Mouse (Mus musculus) midbrain, embryonic 13.5 days (tissue): ENCODE data around the gene Xylt1. TPM values are rescaled to one million over a fixed set of nuclear protein-coding genes. Genes with fewer than 3 reads are reported as not detected.

ENCODE experiments used
- ATAC-seq: fragments of 200-750 bp; cut with Nextera tagmentation; 2 replicates; pipeline ENCODE4 v1.8.0; 2017; ENCODE audit warnings: mild to moderate bottlenecking, moderate TSS enrichment, moderate library complexity
- H3K27ac ChIP-seq: fragments of 300-500 bp; sonication (generic); 2 replicates; pipeline ENCODE4 v1.5.1; 2015; ENCODE audit warnings: inconsistent platforms, mild to moderate bottlenecking, moderate library complexity
- H3K27me3 ChIP-seq: fragments of 300-500 bp; sonication (generic); 2 replicates; pipeline ENCODE4 v1.6.1; 2015; ENCODE audit warnings: mild to moderate bottlenecking, inconsistent platforms
- H3K36me3 ChIP-seq: fragments of 300-500 bp; sonication (generic); 2 replicates; pipeline ENCODE4 v1.6.1; 2015; ENCODE audit warnings: mild to moderate bottlenecking, inconsistent platforms
- H3K4me1 ChIP-seq: fragments of 300-500 bp; sonication (generic); replicated peaks from 2 replicates; pipeline ENCODE4 v1.6.1; 2015; ENCODE audit warnings: inconsistent platforms
- H3K4me2 ChIP-seq: fragments of 300-500 bp; sonication (generic); replicated peaks from 2 replicates; pipeline ENCODE4 v1.6.1; 2015; ENCODE audit warnings: moderate library complexity, mild to moderate bottlenecking, inconsistent platforms
- H3K4me3 ChIP-seq: fragments of 300-500 bp; sonication (generic); replicated peaks from 2 replicates; pipeline ENCODE4 v1.5.1; 2015; ENCODE audit warnings: mild to moderate bottlenecking, inconsistent platforms
- H3K9ac ChIP-seq: fragments of 300-500 bp; sonication (generic); replicated peaks from 2 replicates; pipeline ENCODE4 v1.6.1; 2015; ENCODE audit warnings: mild to moderate bottlenecking, inconsistent platforms
- H3K9me3 ChIP-seq: fragments of 300-500 bp; sonication (generic); 2 replicates; pipeline ENCODE4 v1.6.1; 2016; ENCODE audit warnings: mild to moderate bottlenecking, inconsistent platforms
- WGBS: fragments of 180-500 bp; shearing (Covaris S2); methylation state at CpG from one replicate; pipeline ENCODE4 v1.1.7; 2015; 5-methylcytosine and 5-hydroxymethylcytosine counted together
- polyA plus RNA-seq: library from polyadenylated mRNA; unstranded; fragments of >200 nt; fragmentation: Nextera tagmentation; extraction: Ambion mirVana; gene quantifications from 2 replicates; pipeline ENCODE4 v1.2.1, GENCODE M21; 2015

Gene Xylt1
- polyA plus RNA-seq, 1 experiment from 2014 or later, result 1.7 TPM

GRCm38 (mm10) chr7:117490500-117491205 lies 109.9 kb downstream of the Xylt1 start:
- no peaks in the 10 kb centered on the region for H3K9me3 ChIP-seq
- H3K36me3 ChIP-seq, result no peaks in the 10 kb centered on the region
- WGBS, result 67% methylated on average over 9 of the region's 9 CpGs
- no peak overlapping the region for H3K4me3 ChIP-seq
- peaks cover 6% of the 10 kb centered on the region; the same call in 1 of the 2 replicates for H3K4me1 ChIP-seq
- ATAC-seq, result no peak
- H3K27me3 ChIP-seq, result no peaks in the 10 kb centered on the region
- no peak overlapping the region for H3K27ac ChIP-seq
- H3K4me2 ChIP-seq, result no peak overlapping the region
- no peak overlapping the region for H3K9ac ChIP-seq

- Histone ChIP-seq H3K9ac (no peak overlapping the region), H3K4me3 (no peak overlapping the region), H3K36me3 (no peaks in the 10 kb centered on the region), H3K9me3 (no peaks in the 10 kb centered on the region), H3K4me1 (peaks cover 6% of the 10 kb centered on the region; the same call in 1 of the 2 replicates), H3K27ac (no peak overlapping the region), H3K4me2 (no peak overlapping the region), H3K27me3 (no peaks in the 10 kb centered on the region)
- no peak for ATAC-seq
- 85% methylated on average over 5 of the region's 5 CpGs for WGBS
These were observed 110.7 kb downstream of the Xylt1 start for GRCm38 (mm10) chr7:117491495-117491894.

- Histone ChIP-seq H3K27ac (no peak overlapping the region), H3K9ac (no peak overlapping the region), H3K4me1 (peaks cover 6% of the 10 kb centered on the region; the same call in 1 of the 2 replicates), H3K4me3 (no peak overlapping the region), H3K4me2 (no peak overlapping the region), H3K27me3 (no peaks in the 10 kb centered on the region), H3K36me3 (no peaks in the 10 kb centered on the region), H3K9me3 (no peaks in the 10 kb centered on the region)
- ATAC-seq, result no peak
- WGBS, result 94% methylated on average over 6 of the region's 6 CpGs
These were observed 113.4 kb downstream of the Xylt1 start for GRCm38 (mm10) chr7:117494210-117494609.

DNA sequence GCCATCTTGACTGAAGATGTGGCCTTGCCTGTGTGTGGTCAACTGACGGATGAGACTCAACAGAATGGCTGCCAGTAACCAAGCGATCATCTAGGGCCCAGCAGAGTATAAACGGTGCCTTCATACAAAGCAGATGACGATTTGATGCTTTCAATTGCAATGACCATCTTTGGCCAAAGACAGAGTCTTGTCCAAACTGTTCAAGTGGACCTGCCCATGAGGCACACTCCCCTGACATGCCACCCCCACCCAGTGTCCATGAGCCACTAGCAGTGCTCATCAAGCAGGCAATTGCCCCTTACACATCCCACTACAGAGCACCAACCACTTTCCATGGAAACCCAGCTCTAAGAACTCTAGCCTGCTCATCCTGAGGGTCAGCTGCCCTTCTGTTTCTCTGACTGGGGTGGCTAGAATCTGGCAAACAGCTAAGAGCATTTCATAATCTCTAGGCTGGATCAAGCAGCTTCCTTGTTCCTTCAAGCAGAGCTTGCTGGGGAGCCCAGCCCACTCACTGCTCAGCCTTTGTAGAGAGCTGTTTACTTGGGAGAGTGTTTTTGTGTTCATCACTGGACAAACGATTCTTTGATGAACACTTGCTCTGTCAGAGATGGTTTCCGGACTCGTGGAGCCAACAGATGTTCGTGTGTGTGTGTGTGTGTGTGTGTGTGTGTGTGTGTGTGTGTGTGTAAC lies 114.0 kb downstream of the Xylt1 start:
- H3K9ac ChIP-seq, result no peak overlapping the region
- no peaks in the 10 kb centered on the region for H3K36me3 ChIP-seq
- no peaks in the 10 kb centered on the region for H3K9me3 ChIP-seq
- no peaks in the 10 kb centered on the region for H3K27me3 ChIP-seq
- WGBS, result 84% methylated on average over 8 of the region's 8 CpGs
- H3K4me2 ChIP-seq, result no peak overlapping the region
- no peak overlapping the region for H3K27ac ChIP-seq
- H3K4me3 ChIP-seq, result no peak overlapping the region
- no peak for ATAC-seq
- H3K4me1 ChIP-seq, result peaks cover 6% of the 10 kb centered on the region; the same call in 1 of the 2 replicates

GRCm38 (mm10) chr7:117495751-117496150 lies 115.0 kb downstream of the Xylt1 start:
- ATAC-seq, result no peak
- 65% methylated on average over 8 of the region's 8 CpGs for WGBS
- H3K4me2 ChIP-seq, result no peak overlapping the region
- no peaks in the 10 kb centered on the region for H3K36me3 ChIP-seq
- H3K9me3 ChIP-seq, result no peaks in the 10 kb centered on the region
- no peak overlapping the region for H3K9ac ChIP-seq
- peaks cover 3% of the 10 kb centered on the region; the same call in 1 of the 2 replicates for H3K4me1 ChIP-seq
- no peak overlapping the region for H3K27ac ChIP-seq
- H3K4me3 ChIP-seq, result no peak overlapping the region
- H3K27me3 ChIP-seq, result no peaks in the 10 kb centered on the region

DNA sequence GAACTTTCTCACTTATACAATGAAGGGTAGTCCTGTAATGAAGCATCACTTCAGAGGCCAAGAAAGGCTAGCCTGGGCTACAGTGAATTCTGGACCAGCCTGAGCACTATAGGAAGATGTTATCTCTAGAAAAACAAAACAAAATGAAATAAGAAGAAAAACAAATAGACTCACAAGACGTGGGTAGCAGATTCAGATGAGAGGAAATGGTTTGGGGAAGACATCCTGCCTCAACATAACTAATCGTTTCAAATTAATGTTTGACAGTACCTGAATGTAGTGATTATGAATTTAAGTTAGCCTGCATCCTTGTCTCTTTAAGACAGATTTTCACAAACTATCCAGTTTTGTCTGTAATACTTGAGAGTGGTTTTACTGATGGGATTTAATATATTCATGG lies 117.4 kb downstream of the Xylt1 start:
- H3K4me2 ChIP-seq, result no peak overlapping the region
- ATAC-seq, result no peak
- no peak overlapping the region for H3K4me3 ChIP-seq
- no peak overlapping the region for H3K27ac ChIP-seq
- H3K36me3 ChIP-seq, result no peaks in the 10 kb centered on the region
- H3K9ac ChIP-seq, result no peak overlapping the region
- no peaks in the 10 kb centered on the region for H3K4me1 ChIP-seq
- WGBS, result 82% methylated on average over 2 of the region's 2 CpGs
- no peaks in the 10 kb centered on the region for H3K27me3 ChIP-seq
- 0 out of 2 replicates have a peak, but pooled peaks cover 2% of the 10 kb centered on the region for H3K9me3 ChIP-seq

DNA sequence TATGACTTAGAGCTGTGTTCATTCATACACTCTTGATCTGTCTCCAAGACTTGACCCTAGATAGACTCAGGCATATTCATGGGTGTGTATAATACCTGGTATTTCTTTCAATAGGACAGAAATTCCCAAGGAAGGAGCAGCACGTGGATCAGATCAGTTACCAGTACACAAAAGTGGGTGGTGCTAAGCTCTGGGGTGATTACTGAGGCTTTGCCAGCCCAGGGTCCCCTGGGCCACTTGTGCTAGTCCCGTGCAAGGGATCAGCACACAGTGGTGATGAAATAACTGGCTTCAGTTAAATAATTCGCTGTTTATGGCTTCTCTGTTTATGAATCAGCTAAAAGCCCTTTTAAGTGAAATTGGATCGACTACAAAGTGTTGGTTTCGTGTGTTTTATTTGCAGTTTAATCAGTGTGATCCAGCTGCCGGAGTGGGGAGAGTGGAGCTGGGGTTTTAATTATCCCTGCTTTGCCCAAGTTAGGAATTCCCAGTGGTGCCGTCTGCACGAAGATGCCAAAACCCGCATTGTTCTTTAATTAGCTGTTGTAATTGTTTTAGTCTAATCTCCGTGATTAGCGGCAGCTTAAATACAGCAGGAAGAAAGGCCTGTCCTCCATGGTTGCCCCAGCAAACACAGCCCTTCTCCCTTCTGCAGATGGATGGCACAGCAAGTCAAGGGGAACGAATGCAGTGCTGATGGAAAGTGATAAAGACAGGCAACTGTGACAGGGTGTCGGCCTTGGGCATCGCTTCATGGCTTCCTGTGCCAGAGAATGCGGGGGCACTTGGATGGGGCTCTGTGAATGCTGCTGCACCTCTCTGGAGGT lies 120.8 kb downstream of the Xylt1 start:
- no peak overlapping the region for H3K4me3 ChIP-seq
- H3K4me1 ChIP-seq, result no peaks in the 10 kb centered on the region
- H3K27me3 ChIP-seq, result no peaks in the 10 kb centered on the region
- H3K4me2 ChIP-seq, result no peak overlapping the region
- no peak overlapping the region for H3K9ac ChIP-seq
- H3K36me3 ChIP-seq, result no peaks in the 10 kb centered on the region
- ATAC-seq, result peak; percentile 66; the same call in 1 of the 2 replicates
- H3K27ac ChIP-seq, result no peak overlapping the region
- 62% methylated on average over 15 of the region's 15 CpGs for WGBS
- H3K9me3 ChIP-seq, result 0 out of 2 replicates have a peak, but pooled peaks cover 2% of the 10 kb centered on the region

DNA sequence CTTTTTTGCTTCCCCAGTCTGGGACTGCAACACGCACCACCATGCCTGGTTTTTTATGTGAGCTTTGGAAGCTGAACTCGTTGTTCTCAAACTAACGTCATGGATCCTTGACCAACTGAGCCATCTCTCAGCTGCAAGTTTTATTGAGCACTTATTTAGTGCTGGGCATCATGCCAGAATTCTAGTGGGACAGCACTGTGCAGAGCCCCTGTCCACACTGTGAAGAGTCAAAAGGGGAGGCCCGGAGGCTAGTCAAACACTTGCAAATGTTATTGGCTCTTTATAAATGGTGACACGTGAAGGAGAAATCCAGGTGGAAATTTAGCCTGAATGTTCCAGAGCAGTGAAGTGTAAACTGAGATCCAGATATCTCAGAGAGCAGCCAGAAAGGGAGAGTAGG lies 121.6 kb downstream of the Xylt1 start:
- Histone ChIP-seq H3K9ac (no peak overlapping the region), H3K9me3 (0 out of 2 replicates have a peak, but pooled peaks cover 2% of the 10 kb centered on the region), H3K27ac (no peak overlapping the region), H3K27me3 (no peaks in the 10 kb centered on the region), H3K4me1 (no peaks in the 10 kb centered on the region), H3K4me3 (no peak overlapping the region), H3K36me3 (no peaks in the 10 kb centered on the region), H3K4me2 (no peak overlapping the region)
- WGBS, result 87% methylated on average over 5 of the region's 5 CpGs
- ATAC-seq, result no peak

DNA sequence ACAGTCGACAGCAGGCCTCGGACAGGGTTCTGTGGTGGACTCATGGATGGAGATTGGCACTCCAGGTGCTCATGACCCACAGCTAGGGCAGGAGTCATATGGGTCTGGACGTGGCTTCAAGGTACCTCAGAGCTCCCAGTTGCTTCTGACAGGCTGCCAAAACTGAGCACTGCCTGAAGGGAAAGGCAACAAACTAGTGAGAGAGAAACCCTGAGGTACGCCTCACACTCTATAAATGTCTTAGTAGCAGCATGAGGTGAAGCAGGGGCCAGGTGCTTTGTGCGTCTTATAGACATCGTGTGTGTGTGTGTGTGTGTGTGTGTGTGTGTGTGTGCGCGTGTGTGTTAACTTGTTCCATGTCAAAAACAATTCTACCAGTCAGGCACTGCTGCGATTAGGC lies 122.9 kb downstream of the Xylt1 start:
- WGBS, result 95% methylated on average over 9 of the region's 9 CpGs

DNA sequence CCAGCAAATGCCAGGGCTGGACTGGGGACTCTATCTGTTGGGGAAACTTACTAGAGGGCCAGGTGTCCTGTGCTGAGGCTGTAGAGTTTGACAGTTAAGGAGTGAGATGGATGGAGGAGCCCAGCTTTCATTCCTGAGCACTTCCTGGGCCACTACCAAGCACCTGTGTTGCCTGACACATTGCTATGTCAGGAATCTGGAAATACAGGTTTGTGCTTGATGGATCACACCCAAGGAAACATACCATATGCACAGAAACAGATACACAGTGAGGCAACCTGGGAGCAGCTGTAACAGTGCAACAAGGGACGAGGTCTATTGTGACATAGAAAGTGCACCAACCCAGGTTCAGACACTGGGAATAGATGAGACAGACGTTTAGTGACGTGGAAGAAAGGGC lies 125.0 kb downstream of the Xylt1 start:
- WGBS, result 85% methylated on average over 3 of the region's 3 CpGs
- Histone ChIP-seq H3K9ac (no peak overlapping the region), H3K4me3 (no peak overlapping the region)

More for the DNA sequence above, 122.9 kb downstream of the Xylt1 start:
- Histone ChIP-seq H3K9ac (no peak overlapping the region), H3K4me1 (peaks cover 6% of the 10 kb centered on the region; the same call in 1 of the 2 replicates), H3K36me3 (no peaks in the 10 kb centered on the region), H3K27ac (no peak overlapping the region), H3K27me3 (no peaks in the 10 kb centered on the region), H3K4me3 (no peak overlapping the region), H3K4me2 (no peak overlapping the region), H3K9me3 (0 out of 2 replicates have a peak, but pooled peaks cover 2% of the 10 kb centered on the region)
- ATAC-seq, result no peak

GRCm38 (mm10) chr7:117507351-117507750 lies 126.6 kb downstream of the Xylt1 start:
- H3K27me3 ChIP-seq, result no peaks in the 10 kb centered on the region
- 90% methylated on average over 10 of the region's 10 CpGs for WGBS
- no peaks in the 10 kb centered on the region for H3K9me3 ChIP-seq
- peaks cover 7% of the 10 kb centered on the region; the same call in 1 of the 2 replicates for H3K4me1 ChIP-seq
- no peak overlapping the region for H3K4me2 ChIP-seq
- H3K9ac ChIP-seq, result no peak overlapping the region
- no peaks in the 10 kb centered on the region for H3K36me3 ChIP-seq
- H3K27ac ChIP-seq, result no peak overlapping the region
- H3K4me3 ChIP-seq, result no peak overlapping the region
- no peak for ATAC-seq

More for the DNA sequence above, 125.0 kb downstream of the Xylt1 start:
- no peak for ATAC-seq
- Histone ChIP-seq H3K4me1 (peaks cover 7% of the 10 kb centered on the region; the same call in 1 of the 2 replicates), H3K27ac (no peak overlapping the region), H3K27me3 (no peaks in the 10 kb centered on the region), H3K4me2 (no peak overlapping the region), H3K9me3 (0 out of 2 replicates have a peak, but pooled peaks cover 2% of the 10 kb centered on the region), H3K36me3 (no peaks in the 10 kb centered on the region)
